Mouse (Mus musculus): ENCODE results near the gene Olfr94. TPM values are rescaled to one million over a fixed set of nuclear protein-coding genes. Genes with fewer than 3 reads are reported as not detected.

The Olfr94 gene
- polyA plus RNA-seq, 1 experiment from 2014 or later = 0.12 TPM

Other genes with a start within 250 kb of the Olfr94 start
- 106 and 111 TPM in 2 replicates for gene Ppp1r11, start 249.3 kb downstream of the Olfr94 start, polyA plus RNA-seq (2015; fragmentation: Nextera tagmentation; extraction: Ambion mirVana)
- gene Znrd1, start 242.4 kb downstream of the Olfr94 start, polyA plus RNA-seq (2015; fragmentation: Nextera tagmentation; extraction: Ambion mirVana) = 94.7 and 98.6 TPM in 2 replicates
- 5.7 and 5.9 TPM in 2 replicates for gene Znrd1as, start 242.4 kb downstream of the Olfr94 start, polyA plus RNA-seq (2015; fragmentation: Nextera tagmentation; extraction: Ambion mirVana)
- gene 2410137M14Rik, start 219.8 kb downstream of the Olfr94 start, polyA plus RNA-seq (2015; fragmentation: Nextera tagmentation; extraction: Ambion mirVana) = not detected in 2 replicates
- gene H2-M5, start 211.5 kb downstream of the Olfr94 start, polyA plus RNA-seq (2015; fragmentation: Nextera tagmentation; extraction: Ambion mirVana) = 0.67 and 0.95 TPM in 2 replicates
- gene Zfp57, start 199.8 kb downstream of the Olfr94 start, polyA plus RNA-seq (2015; fragmentation: Nextera tagmentation; extraction: Ambion mirVana) = 52.2 and 62.2 TPM in 2 replicates
- 0.09 TPM in 1 of 2 replicates, not detected in the other for gene Mog, start 177.6 kb downstream of the Olfr94 start, polyA plus RNA-seq (2015; fragmentation: Nextera tagmentation; extraction: Ambion mirVana)
- gene Gabbr1, start 155.0 kb downstream of the Olfr94 start, polyA plus RNA-seq (2015; fragmentation: Nextera tagmentation; extraction: Ambion mirVana) = 11.5 and 15.0 TPM in 2 replicates
- 0.07 TPM in 1 of 2 replicates, not detected in the other for gene Olfr90, start 112.5 kb downstream of the Olfr94 start, polyA plus RNA-seq (2015; fragmentation: Nextera tagmentation; extraction: Ambion mirVana)
- not detected in 2 replicates for gene Olfr91, start 102.7 kb downstream of the Olfr94 start, polyA plus RNA-seq (2015; fragmentation: Nextera tagmentation; extraction: Ambion mirVana)
- not detected in 2 replicates for gene Olfr92, start 80.9 kb downstream of the Olfr94 start, polyA plus RNA-seq (2015; fragmentation: Nextera tagmentation; extraction: Ambion mirVana)
- gene Olfr93, start 39.5 kb downstream of the Olfr94 start, polyA plus RNA-seq (2015; fragmentation: Nextera tagmentation; extraction: Ambion mirVana) = 0.05 TPM in 1 of 2 replicates, not detected in the other
- 0.18 TPM in 1 of 2 replicates, not detected in the other for gene Ubd, start 7.1 kb downstream of the Olfr94 start, polyA plus RNA-seq (2015; fragmentation: Nextera tagmentation; extraction: Ambion mirVana)
- not detected in 2 replicates for gene Olfr95, start 12.1 kb upstream of the Olfr94 start, polyA plus RNA-seq (2015; fragmentation: Nextera tagmentation; extraction: Ambion mirVana)
- 0.14 and 0.31 TPM in 2 replicates for gene Olfr96, start 19.2 kb upstream of the Olfr94 start, polyA plus RNA-seq (2015; fragmentation: Nextera tagmentation; extraction: Ambion mirVana)
- not detected in 2 replicates for gene Olfr97, start 36.3 kb upstream of the Olfr94 start, polyA plus RNA-seq (2015; fragmentation: Nextera tagmentation; extraction: Ambion mirVana)
- gene Olfr98, start 62.8 kb upstream of the Olfr94 start, polyA plus RNA-seq (2015; fragmentation: Nextera tagmentation; extraction: Ambion mirVana) = not detected in 2 replicates
- gene H2-M3, start 69.2 kb upstream of the Olfr94 start, polyA plus RNA-seq (2015; fragmentation: Nextera tagmentation; extraction: Ambion mirVana) = 1.7 and 2.6 TPM in 2 replicates
- gene Olfr99, start 82.5 kb upstream of the Olfr94 start, polyA plus RNA-seq (2015; fragmentation: Nextera tagmentation; extraction: Ambion mirVana) = 0.16 TPM in 1 of 2 replicates, not detected in the other
- 0.17 TPM in 1 of 2 replicates, not detected in the other for gene Olfr101, start 103.3 kb upstream of the Olfr94 start, polyA plus RNA-seq (2015; fragmentation: Nextera tagmentation; extraction: Ambion mirVana)
- gene Olfr102, start 116.1 kb upstream of the Olfr94 start, polyA plus RNA-seq (2015; fragmentation: Nextera tagmentation; extraction: Ambion mirVana) = 0.15 and 0.21 TPM in 2 replicates
- 0.11 TPM in 1 of 2 replicates, not detected in the other for gene Olfr103, start 138.7 kb upstream of the Olfr94 start, polyA plus RNA-seq (2015; fragmentation: Nextera tagmentation; extraction: Ambion mirVana)
- gene Olfr104-ps, start 158.6 kb upstream of the Olfr94 start, polyA plus RNA-seq (2015; fragmentation: Nextera tagmentation; extraction: Ambion mirVana) = 0.05 TPM in 1 of 2 replicates, not detected in the other
- not detected in 2 replicates for gene Olfr105-ps, start 178.0 kb upstream of the Olfr94 start, polyA plus RNA-seq (2015; fragmentation: Nextera tagmentation; extraction: Ambion mirVana)
- gene Olfr106-ps, start 189.4 kb upstream of the Olfr94 start, polyA plus RNA-seq (2015; fragmentation: Nextera tagmentation; extraction: Ambion mirVana) = 0.12 TPM in 1 of 2 replicates, not detected in the other
- 0.07 and 0.17 TPM in 2 replicates for gene Olfr107, start 198.2 kb upstream of the Olfr94 start, polyA plus RNA-seq (2015; fragmentation: Nextera tagmentation; extraction: Ambion mirVana)
- gene Olfr108, start 244.5 kb upstream of the Olfr94 start, polyA plus RNA-seq (2015; fragmentation: Nextera tagmentation; extraction: Ambion mirVana) = not detected in 2 replicates

All from embryonic facial prominence, embryonic 15.5 days (tissue).